Mouse (Mus musculus) adrenal gland (tissue): ENCODE measurements around the gene Fam222b.

Experiments
- intact Hi-C: fragments of 180-260 bp; cut with DNase I; formaldehyde crosslinking; loops from one replicate; pipeline ENCODE4 v1.15.1; 2025
- microRNA-seq, 2 experiments: library from miRNA; unstranded; fragments of <30 nt; microRNA quantifications; one replicate each; pipeline ENCODE4; 2019

The Fam222b gene

DNA sequence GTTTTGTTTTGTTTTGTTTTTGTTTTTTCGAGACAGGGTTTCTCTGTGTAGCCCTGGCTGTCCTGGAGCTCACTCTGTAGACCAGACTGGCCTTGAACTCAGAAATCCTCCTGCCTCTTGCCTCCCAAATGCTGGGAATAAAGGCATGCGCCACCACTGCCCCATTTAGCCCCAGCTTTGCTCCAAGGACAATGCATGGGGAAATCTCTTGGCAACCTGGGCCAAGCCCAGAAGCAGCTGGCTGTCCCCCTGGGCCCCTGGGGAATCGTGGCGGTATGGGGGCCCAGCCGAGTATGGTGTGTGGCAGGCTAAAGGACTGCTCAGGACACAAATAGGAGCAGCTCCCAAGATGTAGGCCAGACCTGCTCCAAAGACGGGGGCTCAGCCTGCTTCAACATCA lies 109.8 kb downstream of the Fam222b start:
- intact Hi-C loops: no loop called here

DNA sequence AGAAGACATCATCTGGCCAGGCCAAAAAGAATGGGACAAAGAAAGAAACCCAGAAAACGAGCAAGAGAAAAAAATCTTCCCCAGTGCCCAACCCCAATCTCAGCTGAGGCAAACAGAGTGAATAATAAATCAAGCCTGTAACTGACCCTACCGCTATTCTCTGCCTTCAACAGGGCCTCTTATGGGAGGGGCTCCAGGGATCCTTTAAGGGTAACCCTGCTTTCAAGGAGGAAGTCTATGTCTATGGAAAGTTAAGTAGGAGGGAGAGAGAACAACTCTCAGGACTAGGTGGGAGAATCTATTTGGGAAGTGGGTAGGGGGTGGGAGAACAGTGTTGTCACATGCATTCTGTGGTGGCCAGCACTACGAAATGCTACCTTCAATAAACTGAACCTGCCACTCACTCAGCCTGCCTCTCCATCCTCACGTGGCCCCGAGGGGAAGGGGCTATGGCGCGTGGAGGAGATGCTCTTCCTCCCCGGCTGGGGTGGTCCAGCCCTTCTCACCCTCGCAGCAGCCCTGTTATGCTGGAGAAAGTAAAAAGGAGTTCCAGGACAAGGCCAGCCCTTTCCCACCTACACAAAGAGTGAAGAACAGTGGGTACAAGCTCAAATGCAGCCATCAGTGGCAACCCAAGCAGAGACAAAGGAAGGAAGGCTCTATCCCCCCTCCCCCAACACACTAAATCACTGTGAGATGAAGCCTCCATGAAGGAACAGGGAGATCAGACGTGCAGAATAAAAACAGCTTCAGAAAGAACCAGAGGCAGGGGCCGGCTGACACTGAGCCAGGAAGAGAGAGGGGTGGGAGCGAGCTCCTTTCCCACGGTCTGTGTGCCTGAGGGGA lies 111.1 kb downstream of the Fam222b start:
- intact Hi-C loops: no loop called here

Small RNA genes lying within 50 kb of the gene (microRNA-seq; reads per million reads assigned to microRNA genes)
- gene Mir144 (23.8 to 320 reads per million in 2 experiments), gene Mir451a (0 reads per million in 2 experiments), gene Mir451b (0 reads per million in 2 experiments), gene Mir7653 (0.23 to 0.74 reads per million in 2 experiments)
